Mouse (Mus musculus): Measurements from ENCODE around the gene Olfr1043. TPM values are rescaled to one million over a fixed set of nuclear protein-coding genes. Genes with fewer than 3 reads are reported as not detected.
"Not testable (repeated sequence)": the region's sequence is repeated elsewhere in the genome, so short reads cannot be mapped to it uniquely, and the experiment has no call there.

Gene Olfr1043
- polyA plus RNA-seq (2015; fragmentation: Nextera tagmentation; extraction: Ambion mirVana), result not detected in 2 replicates

GRCm38 (mm10) chr2:86167422-86167821, at the start of gene Olfr1043:
TSS of gene Olfr1043 (minus strand) at chr2:86167522.
- H3K36me3 ChIP-seq (ENCODE audit: control insufficient read depth, insufficient read depth), result no peaks in the 10 kb centered on the region
- 0 out of 2 replicates have a peak, but pooled peaks cover 2% of the 10 kb centered on the region for H3K4me1 ChIP-seq (ENCODE audit: control insufficient read depth, insufficient read depth, low read length)
- no peak within 1 kb of the TSS for H3K9ac ChIP-seq (ENCODE audit: low read length)
- no peak within 1 kb of the TSS for H3K4me2 ChIP-seq (ENCODE audit: low read depth, low read length)
- 76% methylated on average over 2 of the region's 2 CpGs for WGBS
- no peaks in the 10 kb centered on the region for H3K9me3 ChIP-seq (replicated peaks; ENCODE audit: control insufficient read depth, low read length)
- ATAC-seq (replicated peaks; ENCODE audit: extremely low read depth, insufficient read depth, low FRiP score), result no peak
- H3K27ac ChIP-seq (ENCODE audit: low read length), result no peak within 1 kb of the TSS
- no peak within 1 kb of the TSS for H3K4me3 ChIP-seq (ENCODE audit: low read length)
- no peaks in the 10 kb centered on the region for H3K27me3 ChIP-seq (ENCODE audit: control insufficient read depth, insufficient read depth, low read length)

- no peaks in the 10 kb centered on the region for H3K4me1 ChIP-seq (ENCODE audit: control insufficient read depth, insufficient read depth, low read length)
- no peak for ATAC-seq (replicated peaks; ENCODE audit: extremely low read depth, insufficient read depth, low FRiP score)
- no peaks in the 10 kb centered on the region for H3K36me3 ChIP-seq (ENCODE audit: control insufficient read depth, insufficient read depth)
- H3K27me3 ChIP-seq (ENCODE audit: control insufficient read depth, insufficient read depth, low read length), result no peaks in the 10 kb centered on the region
- H3K27ac ChIP-seq (ENCODE audit: low read length), result no peak within 1 kb of the TSS
- no peak within 1 kb of the TSS for H3K4me3 ChIP-seq (ENCODE audit: low read length)
- no peak within 1 kb of the TSS for H3K4me2 ChIP-seq (ENCODE audit: low read depth, low read length)
- H3K9ac ChIP-seq (ENCODE audit: low read length), result no peak within 1 kb of the TSS
- H3K9me3 ChIP-seq (replicated peaks; ENCODE audit: control insufficient read depth, low read length), result no peaks in the 10 kb centered on the region
Measured at GRCm38 (mm10) chr2:86202909-86203308, 35.6 kb upstream of the Olfr1043 start, which contains the start of gene Olfr1045. TSS of gene Olfr1045 (minus strand) at chr2:86203009.

- H3K36me3 ChIP-seq (ENCODE audit: control insufficient read depth, insufficient read depth), result no peaks in the 10 kb centered on the region
- H3K9ac ChIP-seq (ENCODE audit: low read length), result no peak overlapping the region
- H3K27ac ChIP-seq (ENCODE audit: low read length), result no peak overlapping the region
- H3K4me2 ChIP-seq (ENCODE audit: low read depth, low read length), result no peak overlapping the region
- WGBS, result 31% methylated on average over 1 of the region's 1 CpGs
- no peaks in the 10 kb centered on the region for H3K4me1 ChIP-seq (ENCODE audit: control insufficient read depth, insufficient read depth, low read length)
- H3K9me3 ChIP-seq (replicated peaks; ENCODE audit: control insufficient read depth, low read length), result peaks cover 4% of the 10 kb centered on the region; the same call in 1 of the 2 replicates
- no peak overlapping the region for H3K4me3 ChIP-seq (ENCODE audit: low read length)
- no peaks in the 10 kb centered on the region for H3K27me3 ChIP-seq (ENCODE audit: control insufficient read depth, insufficient read depth, low read length)
- ATAC-seq (replicated peaks; ENCODE audit: extremely low read depth, insufficient read depth, low FRiP score), result no peak
Measured at GRCm38 (mm10) chr2:86195863-86196262, 28.5 kb upstream of the Olfr1043 start.

GRCm38 (mm10) chr2:86185583-86185982, 18.3 kb upstream of the Olfr1043 start, which contains the start of gene Olfr52:
TSS of gene Olfr52 (minus strand) at chr2:86185683.
- Histone ChIP-seq H3K9me3 (replicated peaks; ENCODE audit: control insufficient read depth, low read length) (no peaks in the 10 kb centered on the region), H3K4me2 (ENCODE audit: low read depth, low read length) (no peak within 1 kb of the TSS), H3K4me1 (ENCODE audit: control insufficient read depth, insufficient read depth, low read length) (no peaks in the 10 kb centered on the region), H3K36me3 (ENCODE audit: control insufficient read depth, insufficient read depth) (no peaks in the 10 kb centered on the region), H3K27ac (ENCODE audit: low read length) (no peak within 1 kb of the TSS), H3K27me3 (ENCODE audit: control insufficient read depth, insufficient read depth, low read length) (no peaks in the 10 kb centered on the region), H3K9ac (ENCODE audit: low read length) (no peak within 1 kb of the TSS), H3K4me3 (ENCODE audit: low read length) (no peak within 1 kb of the TSS)
- ATAC-seq (replicated peaks; ENCODE audit: extremely low read depth, insufficient read depth, low FRiP score), result no peak

GRCm38 (mm10) chr2:86179950-86180349, 12.6 kb upstream of the Olfr1043 start:
- H3K4me1 ChIP-seq (ENCODE audit: control insufficient read depth, insufficient read depth, low read length), result no peaks in the 10 kb centered on the region
- no peak overlapping the region for H3K4me3 ChIP-seq (ENCODE audit: low read length)
- no peaks in the 10 kb centered on the region for H3K36me3 ChIP-seq (ENCODE audit: control insufficient read depth, insufficient read depth)
- no peak overlapping the region for H3K27ac ChIP-seq (ENCODE audit: low read length)
- H3K4me2 ChIP-seq (ENCODE audit: low read depth, low read length), result no peak overlapping the region
- ATAC-seq (replicated peaks; ENCODE audit: extremely low read depth, insufficient read depth, low FRiP score), result no peak
- H3K27me3 ChIP-seq (ENCODE audit: control insufficient read depth, insufficient read depth, low read length), result no peaks in the 10 kb centered on the region
- H3K9me3 ChIP-seq (replicated peaks; ENCODE audit: control insufficient read depth, low read length), result no peaks in the 10 kb centered on the region
- 78% methylated on average over 3 of the region's 3 CpGs for WGBS
- H3K9ac ChIP-seq (ENCODE audit: low read length), result no peak overlapping the region

- H3K4me2 ChIP-seq (ENCODE audit: low read depth, low read length), result no peak within 1 kb of the TSS
- no peaks in the 10 kb centered on the region for H3K9me3 ChIP-seq (replicated peaks; ENCODE audit: control insufficient read depth, low read length)
- ATAC-seq (replicated peaks; ENCODE audit: extremely low read depth, insufficient read depth, low FRiP score), result no peak
- no peaks in the 10 kb centered on the region for H3K36me3 ChIP-seq (ENCODE audit: control insufficient read depth, insufficient read depth)
- H3K4me1 ChIP-seq (ENCODE audit: control insufficient read depth, insufficient read depth, low read length), result no peaks in the 10 kb centered on the region
- H3K9ac ChIP-seq (ENCODE audit: low read length), result no peak within 1 kb of the TSS
- no peak within 1 kb of the TSS for H3K4me3 ChIP-seq (ENCODE audit: low read length)
- no peaks in the 10 kb centered on the region for H3K27me3 ChIP-seq (ENCODE audit: control insufficient read depth, insufficient read depth, low read length)
- no peak within 1 kb of the TSS for H3K27ac ChIP-seq (ENCODE audit: low read length)
Measured at GRCm38 (mm10) chr2:86177720-86178119, 10.4 kb upstream of the Olfr1043 start, which contains the start of gene Olfr1044. TSS of gene Olfr1044 (minus strand) at chr2:86177820.

- not testable (repeated sequence) for H3K9me3 ChIP-seq (replicated peaks; ENCODE audit: control insufficient read depth, low read length); H3K27me3 ChIP-seq (ENCODE audit: control insufficient read depth, insufficient read depth, low read length); H3K4me1 ChIP-seq (ENCODE audit: control insufficient read depth, insufficient read depth, low read length); H3K4me2 ChIP-seq (ENCODE audit: low read depth, low read length); H3K4me3 ChIP-seq (ENCODE audit: low read length); H3K36me3 ChIP-seq (ENCODE audit: control insufficient read depth, insufficient read depth); ATAC-seq (replicated peaks; ENCODE audit: extremely low read depth, insufficient read depth, low FRiP score); H3K9ac ChIP-seq (ENCODE audit: low read length); H3K27ac ChIP-seq (ENCODE audit: low read length)
- WGBS, result 68% methylated on average over 7 of the region's 7 CpGs
Measured at GRCm38 (mm10) chr2:86175422-86175821, 8.1 kb upstream of the Olfr1043 start.

GRCm38 (mm10) chr2:86161738-86162137, 5.6 kb downstream of the Olfr1043 start, which contains the start of gene Olfr1042:
TSS of gene Olfr1042 (minus strand) at chr2:86161838.
- Histone ChIP-seq H3K36me3 (ENCODE audit: control insufficient read depth, insufficient read depth) (no peaks in the 10 kb centered on the region), H3K9me3 (replicated peaks; ENCODE audit: control insufficient read depth, low read length) (no peaks in the 10 kb centered on the region), H3K27me3 (ENCODE audit: control insufficient read depth, insufficient read depth, low read length) (no peaks in the 10 kb centered on the region), H3K4me3 (ENCODE audit: low read length) (no peak within 1 kb of the TSS), H3K9ac (ENCODE audit: low read length) (no peak within 1 kb of the TSS), H3K4me1 (ENCODE audit: control insufficient read depth, insufficient read depth, low read length) (no peaks in the 10 kb centered on the region), H3K4me2 (ENCODE audit: low read depth, low read length) (no peak within 1 kb of the TSS), H3K27ac (ENCODE audit: low read length) (no peak within 1 kb of the TSS)
- no peak for ATAC-seq (replicated peaks; ENCODE audit: extremely low read depth, insufficient read depth, low FRiP score)
- 87% methylated on average over 2 of the region's 2 CpGs for WGBS

- no peak for ATAC-seq (replicated peaks; ENCODE audit: extremely low read depth, insufficient read depth, low FRiP score)
Measured at GRCm38 (mm10) chr2:86146632-86147031, 20.7 kb downstream of the Olfr1043 start, which contains the start of gene Olfr1040. TSS of gene Olfr1040 (minus strand) at chr2:86146732.

More at GRCm38 (mm10) chr2:86146632-86147031, 20.7 kb downstream of the Olfr1043 start, which contains the start of gene Olfr1040:
- no peak within 1 kb of the TSS for H3K27ac ChIP-seq (ENCODE audit: low read length)
- H3K36me3 ChIP-seq (ENCODE audit: control insufficient read depth, insufficient read depth), result no peaks in the 10 kb centered on the region
- no peak within 1 kb of the TSS for H3K9ac ChIP-seq (ENCODE audit: low read length)
- no peaks in the 10 kb centered on the region for H3K4me1 ChIP-seq (ENCODE audit: control insufficient read depth, insufficient read depth, low read length)
- no peak within 1 kb of the TSS for H3K4me2 ChIP-seq (ENCODE audit: low read depth, low read length)
- WGBS, result 50% methylated on average over 1 of the region's 1 CpGs
- no peaks in the 10 kb centered on the region for H3K27me3 ChIP-seq (ENCODE audit: control insufficient read depth, insufficient read depth, low read length)
- no peaks in the 10 kb centered on the region for H3K9me3 ChIP-seq (replicated peaks; ENCODE audit: control insufficient read depth, low read length)
- no peak within 1 kb of the TSS for H3K4me3 ChIP-seq (ENCODE audit: low read length)
